Mouse (Mus musculus) lung, adult 2 months (tissue): ENCODE measurements at regions not wholly inside any gene's neighbourhood (a gene's known extent, or its start where the extent isn't known, plus 50 kb on each side); places are given as distances from the start of the nearest gene placed in this dataset.

Experiments used
- CTCF ChIP-seq: fragments of 200-500 bp; IDR thresholded peaks from 2 replicates; pipeline ENCODE4 v1.5.1; 2011; ENCODE audit warnings: mild to moderate bottlenecking, low read length, control low read depth; ENCODE audit not compliant: insufficient read depth
- POLR2A ChIP-seq: fragments of 200-500 bp; IDR thresholded peaks from 2 replicates; pipeline ENCODE4 v1.6.1; 2011; ENCODE audit warnings: low read depth, mild to moderate bottlenecking, control low read depth, low read length, borderline replicate concordance; ENCODE audit errors: extremely low read depth

DNA sequence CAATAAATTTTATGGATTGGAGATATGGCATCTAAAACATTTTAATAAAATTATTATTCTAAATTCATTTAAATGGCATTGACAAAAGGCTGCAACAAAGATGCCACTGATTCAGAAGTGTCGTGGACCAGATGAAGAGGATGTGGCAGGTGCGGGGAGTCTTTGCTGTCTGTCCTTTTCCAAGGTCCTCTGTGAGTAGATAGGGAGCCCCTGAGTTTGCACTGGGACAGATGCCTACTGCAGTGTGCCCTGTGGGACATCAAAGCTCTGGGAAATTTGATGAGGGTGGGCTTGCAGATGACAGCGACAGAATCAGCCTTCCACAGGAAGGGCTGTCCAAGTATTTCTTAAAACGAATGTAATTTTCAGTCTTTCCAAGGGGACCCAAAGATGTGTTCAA lies 541.2 kb downstream of the Bcl11a start:
- TF ChIP-seq CTCF (no peak), POLR2A (no peak)
